Comparison of ENCODE assay signal across 34 mouse cellular contexts in genomic region chr16:43748424-43748823, GRCm38 (mm10). TPM values are rescaled to one million over a fixed set of nuclear protein-coding genes. Genes with fewer than 3 reads are reported as not detected.
DNase-seq lines count a peak whose midpoint lies in the region; ATAC-seq and TF ChIP-seq lines count a peak whose summit lies in the region.
"Had no signal": no experiment of that assay in that cellular context is flagged by ENCODE, and none has a peak within 500 bp of the region (broad histone marks: within the 10 kb centered on the region; RNA-seq: fewer than 3 reads in every experiment).

No protein-coding gene starts in this region.

- H3K4me2 ChIP-seq in midbrain, embryonic 11.5 days, result no peak overlapping the region
- no peak overlapping the region for H3K4me2 ChIP-seq in midbrain, embryonic 16.5 days (ENCODE audit: low read length)
- H3K4me2 ChIP-seq in hindbrain, embryonic 12.5 days (replicated peaks), result no peak overlapping the region
- H3K4me2 ChIP-seq: embryonic facial prominence, embryonic 12.5 days; heart, embryonic 13.5 days; hindbrain, embryonic 15.5 days; kidney, embryonic 15.5 days; liver, embryonic 15.5 days; midbrain, embryonic 15.5 days; neural tube, embryonic 12.5 days had no signal

- no peak for ATAC-seq in midbrain, embryonic 11.5 days (ENCODE audit: low FRiP score)
- ATAC-seq in midbrain, embryonic 16.5 days, result no peak
- ATAC-seq in hindbrain, embryonic 12.5 days (ENCODE audit: low FRiP score), result no peak
- ATAC-seq: forebrain, embryonic 14.5 days; inflammation-experienced regulatory T-cells, adult 6 months; midbrain, embryonic 15.5 days had no signal

- H3K36me3 ChIP-seq in midbrain, embryonic 11.5 days (ENCODE audit: control insufficient read depth, insufficient read depth, low read length), result no peaks in the 10 kb centered on the region
- H3K36me3 ChIP-seq in midbrain, embryonic 16.5 days (ENCODE audit: control insufficient read depth, insufficient read depth, low read length), result no peaks in the 10 kb centered on the region
- no peaks in the 10 kb centered on the region for H3K36me3 ChIP-seq in hindbrain, embryonic 12.5 days
- H3K36me3 ChIP-seq: embryonic facial prominence, embryonic 12.5 days; heart, embryonic 13.5 days; hindbrain, embryonic 15.5 days; kidney, embryonic 15.5 days; liver, embryonic 15.5 days; midbrain, embryonic 15.5 days; neural tube, embryonic 12.5 days had no signal

- no peaks in the 10 kb centered on the region for H3K9me3 ChIP-seq in midbrain, embryonic 11.5 days (ENCODE audit: control insufficient read depth, low read length)
- H3K9me3 ChIP-seq in midbrain, embryonic 16.5 days (replicated peaks; ENCODE audit: control insufficient read depth, low read length, poor library complexity, severe bottlenecking), result no peaks in the 10 kb centered on the region
- no peaks in the 10 kb centered on the region for H3K9me3 ChIP-seq in hindbrain, embryonic 12.5 days (replicated peaks)
- H3K9me3 ChIP-seq: embryonic facial prominence, embryonic 12.5 days; heart, embryonic 13.5 days; hindbrain, embryonic 15.5 days; kidney, embryonic 15.5 days; liver, embryonic 15.5 days; midbrain, embryonic 15.5 days; neural tube, embryonic 12.5 days had no signal

- no peaks in the 10 kb centered on the region for H3K4me1 ChIP-seq in midbrain, embryonic 11.5 days (ENCODE audit: control insufficient read depth, insufficient read depth, low read length)
- H3K4me1 ChIP-seq in midbrain, embryonic 16.5 days (ENCODE audit: control insufficient read depth, insufficient read depth, low read length), result no peaks in the 10 kb centered on the region
- H3K4me1 ChIP-seq in hindbrain, embryonic 12.5 days, result no peaks in the 10 kb centered on the region
- H3K4me1 ChIP-seq: embryonic facial prominence, embryonic 12.5 days; heart, embryonic 13.5 days; hindbrain, embryonic 15.5 days; kidney, embryonic 15.5 days; liver, embryonic 15.5 days; midbrain, embryonic 15.5 days; neural tube, embryonic 12.5 days had no signal

- DNase-seq in layer of hippocampus, adult 2 months (ENCODE audit: low spot score in 2 of 2), result no peak
- no peak for DNase-seq in layer of hippocampus, adult 9-10 months (ENCODE audit: low spot score)
- peak; percentile 44 for DNase-seq in midbrain, embryonic 11.5 days (ENCODE audit: low spot score, missing footprints)
- DNase-seq in R1 (ENCODE audit: low read depth, low spot score), result peak; percentile 17
- no peak for DNase-seq in adrenal gland, adult 18-20 months (ENCODE audit: low spot score in 2 of 2)
- DNase-seq: adrenal gland, postnatal 14 days; B cell, adult 2 months; cerebellum, adult 11-12 months; cerebellum, adult 9-11 months; embryo, embryonic 11 days; gastrocnemius, postnatal 25 days; heart, adult 18-20 months; heart, postnatal 10 days; kidney, adult 11 months; kidney, postnatal 25 days; thymus, postnatal 4 days had no signal

- 84% methylated on average over 2 of the region's 2 CpGs for WGBS in midbrain, embryonic 11.5 days
- 94% methylated on average over 2 of the region's 2 CpGs for WGBS in midbrain, embryonic 16.5 days
- 79% methylated on average over 2 of the region's 2 CpGs for WGBS in hindbrain, embryonic 12.5 days

- no peak overlapping the region for H3K27ac ChIP-seq in layer of hippocampus, adult 2 months
- no peak overlapping the region for H3K27ac ChIP-seq in midbrain, embryonic 11.5 days (ENCODE audit: low read depth, low read length)
- no peak overlapping the region for H3K27ac ChIP-seq in midbrain, embryonic 16.5 days (ENCODE audit: low read length)
- H3K27ac ChIP-seq in hindbrain, embryonic 12.5 days, result no peak overlapping the region
- H3K27ac ChIP-seq: embryonic facial prominence, embryonic 12.5 days; heart, embryonic 13.5 days; hindbrain, embryonic 15.5 days; kidney, embryonic 15.5 days; liver, embryonic 15.5 days; midbrain, embryonic 15.5 days; neural tube, embryonic 12.5 days had no signal

- no peak overlapping the region for H3K4me3 ChIP-seq in layer of hippocampus, adult 2 months
- no peak overlapping the region for H3K4me3 ChIP-seq in midbrain, embryonic 11.5 days (ENCODE audit: low read depth, low read length)
- no peak overlapping the region for H3K4me3 ChIP-seq in midbrain, embryonic 16.5 days (ENCODE audit: low read depth, low read length)
- no peak overlapping the region for H3K4me3 ChIP-seq in hindbrain, embryonic 12.5 days
- H3K4me3 ChIP-seq: embryonic facial prominence, embryonic 12.5 days; heart, embryonic 13.5 days; hindbrain, embryonic 15.5 days; kidney, embryonic 15.5 days; liver, embryonic 15.5 days; midbrain, embryonic 15.5 days; neural tube, embryonic 12.5 days had no signal

- no peak overlapping the region for H3K9ac ChIP-seq in midbrain, embryonic 11.5 days (ENCODE audit: low read length)
- H3K9ac ChIP-seq in midbrain, embryonic 16.5 days (ENCODE audit: low read depth, low read length), result no peak overlapping the region
- H3K9ac ChIP-seq in hindbrain, embryonic 12.5 days, result no peak overlapping the region
- H3K9ac ChIP-seq: embryonic facial prominence, embryonic 12.5 days; heart, embryonic 13.5 days; hindbrain, embryonic 15.5 days; kidney, embryonic 15.5 days; liver, embryonic 15.5 days; midbrain, embryonic 15.5 days; neural tube, embryonic 12.5 days had no signal

- peak; percentile 58 for TF ChIP-seq CTCF in layer of hippocampus, adult 2 months (conservative IDR thresholded peaks at IDR 0.05)

- no peaks in the 10 kb centered on the region for H3K27me3 ChIP-seq in midbrain, embryonic 11.5 days (ENCODE audit: control insufficient read depth, insufficient read depth, low read length)
- no peaks in the 10 kb centered on the region for H3K27me3 ChIP-seq in midbrain, embryonic 16.5 days (ENCODE audit: control insufficient read depth, insufficient read depth, low read depth, low read length)
- H3K27me3 ChIP-seq in hindbrain, embryonic 12.5 days, result no peaks in the 10 kb centered on the region
- H3K27me3 ChIP-seq: embryonic facial prominence, embryonic 12.5 days; heart, embryonic 13.5 days; hindbrain, embryonic 15.5 days; kidney, embryonic 15.5 days; liver, embryonic 15.5 days; midbrain, embryonic 15.5 days; neural tube, embryonic 12.5 days had no signal

RNA-seq across cellular contexts. Expression of gene Drd3, which starts 5.4 kb away (rescaled TPM):
- under 1 TPM in 1 of 2 experiments, not detected in 1; 0.29 TPM for total RNA-seq in layer of hippocampus, adult 2 months (2021)
- polyA plus RNA-seq in midbrain, embryonic 11.5 days (2014; fragmentation: Nextera tagmentation; extraction: Ambion mirVana), result not detected in 2 replicates
- polyA plus RNA-seq in midbrain, embryonic 16.5 days (2015; fragmentation: Nextera tagmentation; extraction: Ambion mirVana), result not detected in 2 replicates
- not detected in 2 replicates for polyA plus RNA-seq in hindbrain, embryonic 12.5 days (2016; fragmentation: Nextera tagmentation; extraction: Ambion mirVana)
- not detected for total RNA-seq in adrenal gland, adult 18-20 months (2021)
- total RNA-seq: adrenal gland, postnatal 14 days; gastrocnemius, postnatal 25 days; heart, adult 18-20 months; heart, postnatal 10 days; hematopoietic stem cell, adult 5-6 weeks; layer of hippocampus, adult 18-20 months; liver, adult 2 months had no signal
- polyA plus RNA-seq: embryonic facial prominence, embryonic 12.5 days; heart, embryonic 13.5 days; hindbrain, embryonic 15.5 days; inflammation-experienced regulatory T-cells, adult 6 months; kidney, embryonic 15.5 days; limb, embryonic 11.5 days; liver, adult 2 months; liver, embryonic 15.5 days; lung, embryonic 16.5 days; midbrain, embryonic 15.5 days; neural tube, embryonic 12.5 days; testis, adult 2 months; thymus, postnatal 0 days had no signal

Comparison
In these comparisons a context has a peak if more than half of its experiments do, and no peak if none do; other contexts are left out.
1. DNase-seq: peak in midbrain, embryonic 11.5 days (single experiment) and R1 (single experiment); none in layer of hippocampus, adult 2 months (0 of 2), layer of hippocampus, adult 9-10 months (single experiment) and adrenal gland, adult 18-20 months (0 of 2).